Mouse (Mus musculus) small intestine, adult 2 months (tissue): ENCODE results near the gene Olfr1328. TPM values are rescaled to one million over a fixed set of nuclear protein-coding genes. Genes with fewer than 3 reads are reported as not detected.
"Not testable (repeated sequence)": the region's sequence is repeated elsewhere in the genome, so short reads cannot be mapped to it uniquely, and the experiment has no call there.

ENCODE experiments used
- H3K27ac ChIP-seq: fragments of 200-500 bp; 2 replicates; pipeline ENCODE4 v1.5.1; 2012; ENCODE audit warnings: low read depth, low read length, control low read depth, inconsistent platforms; ENCODE audit not compliant: insufficient read depth
- H3K27me3 ChIP-seq: fragments of 200-500 bp; 2 replicates; pipeline ENCODE4 v1.6.1; 2012; ENCODE audit warnings: mild to moderate bottlenecking, moderate library complexity, low read length, inconsistent platforms; ENCODE audit not compliant: control insufficient read depth, insufficient read depth
- H3K36me3 ChIP-seq: fragments of 200-500 bp; 2 replicates; pipeline ENCODE4 v1.6.1; 2012; ENCODE audit warnings: mild to moderate bottlenecking, low read length, control low read depth, inconsistent platforms; ENCODE audit not compliant: control insufficient read depth, insufficient read depth
- H3K4me1 ChIP-seq: fragments of 200-500 bp; 2 replicates; pipeline ENCODE4 v1.6.1; 2012; ENCODE audit warnings: low read length, inconsistent platforms, mixed read lengths; ENCODE audit not compliant: control insufficient read depth, insufficient read depth, insufficient read length
- H3K4me3 ChIP-seq: fragments of 200-500 bp; 2 replicates; pipeline ENCODE4 v1.5.1; 2012; ENCODE audit warnings: low read depth, mild to moderate bottlenecking, control low read depth, inconsistent platforms, low read length, moderate library complexity
- CTCF ChIP-seq: fragments of 200-500 bp; IDR thresholded peaks from 2 replicates; pipeline ENCODE4 v1.5.1; 2012; ENCODE audit warnings: low read depth, mild to moderate bottlenecking, control low read depth, inconsistent platforms, low read length, moderate library complexity, mixed read lengths; ENCODE audit not compliant: insufficient replicate concordance, insufficient read length; ENCODE audit errors: extremely low read depth
- POLR2A ChIP-seq: fragments of 200-500 bp; IDR thresholded peaks from 2 replicates; pipeline ENCODE4 v1.6.1; 2012; ENCODE audit warnings: low read depth, mild to moderate bottlenecking, control low read depth, inconsistent platforms, low read length, moderate library complexity
- WGBS: fragments of 180-500 bp; shearing (Covaris S2); methylation state at CpG from one replicate; pipeline ENCODE4 v1.1.7; 2018; 5-methylcytosine and 5-hydroxymethylcytosine counted together
- polyA plus RNA-seq: library from polyadenylated mRNA; depleted of rRNA; stranded (reverse); fragments of >200 nt; gene quantifications from 2 replicates; pipeline ENCODE4 v1.2.3, GENCODE M21; 2012; rRNA removed

Olfr1328 gene
- not detected in 2 replicates for polyA plus RNA-seq

DNA sequence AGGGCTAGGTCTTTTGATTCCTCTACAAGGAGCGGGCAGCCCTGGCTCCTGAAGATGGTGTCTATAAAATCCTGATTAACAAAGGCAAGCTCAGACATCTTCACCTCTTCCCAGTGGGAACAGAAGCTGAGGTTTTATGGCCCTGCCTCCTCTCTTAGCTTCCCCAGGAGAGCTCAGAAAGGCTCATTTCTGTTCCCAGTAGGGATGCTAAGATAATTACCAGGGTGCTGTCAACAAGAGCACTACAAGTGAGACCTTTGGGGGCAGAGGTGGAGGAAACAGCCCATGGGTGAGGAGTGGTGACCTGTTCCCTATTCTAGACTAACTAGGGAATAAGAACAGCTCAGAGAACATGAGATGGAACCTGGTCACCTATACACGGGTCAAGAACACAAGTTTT is at the start of gene Olfr1328:
Olfr1328 (minus strand) TSS at position 101 of the 400 bp plus-strand sequence.
- Histone ChIP-seq H3K4me1 (no peaks in the 10 kb centered on the region), H3K4me3 (no peak within 1 kb of the TSS), H3K27me3 (no peaks in the 10 kb centered on the region), H3K36me3 (no peaks in the 10 kb centered on the region), H3K27ac (no peak within 1 kb of the TSS)
- WGBS = 59% methylated on average over 2 of the region's 2 CpGs
- no peak for TF ChIP-seq CTCF
- no peak for TF ChIP-seq POLR2A

- Histone ChIP-seq H3K27me3 (no peaks in the 10 kb centered on the region), H3K4me3 (no peak overlapping the region), H3K27ac (no peak overlapping the region), H3K4me1 (no peaks in the 10 kb centered on the region), H3K36me3 (no peaks in the 10 kb centered on the region)
- 87% methylated on average over 4 of the region's 4 CpGs for WGBS
- TF ChIP-seq POLR2A = no peak
- TF ChIP-seq CTCF = no peak
These were observed 46.9 kb upstream of the Olfr1328 start for GRCm38 (mm10) chr4:118985291-118985690.

- no peak for TF ChIP-seq POLR2A
- no peak for TF ChIP-seq CTCF
- Histone ChIP-seq H3K4me3 (no peak overlapping the region), H3K27ac (no peak overlapping the region), H3K27me3 (no peaks in the 10 kb centered on the region), H3K4me1 (no peaks in the 10 kb centered on the region), H3K36me3 (no peaks in the 10 kb centered on the region)
- WGBS = 63% methylated on average over 2 of the region's 2 CpGs
These were observed 34.9 kb upstream of the Olfr1328 start for GRCm38 (mm10) chr4:118973281-118973680.

GRCm38 (mm10) chr4:118967711-118968110 is 29.3 kb upstream of the Olfr1328 start:
- TF ChIP-seq POLR2A = no peak
- TF ChIP-seq CTCF = no peak
- Histone ChIP-seq H3K27ac (no peak overlapping the region), H3K27me3 (no peaks in the 10 kb centered on the region), H3K36me3 (no peaks in the 10 kb centered on the region), H3K4me1 (no peaks in the 10 kb centered on the region), H3K4me3 (no peak overlapping the region)
- whole genome bisulfite sequencing = 91% methylated on average over 15 of the region's 15 CpGs

GRCm38 (mm10) chr4:118961141-118961628 is 22.8 kb upstream of the Olfr1328 start, which contains the start of gene Lao1:
TSS of gene Lao1 (plus strand) at chr4:118961578.
- WGBS = 73% methylated on average over 2 of the region's 2 CpGs

GRCm38 (mm10) chr4:118958812-118959211 is 20.4 kb upstream of the Olfr1328 start:
- 77% methylated on average over 7 of the region's 7 CpGs for WGBS

More at GRCm38 (mm10) chr4:118961141-118961628, 22.8 kb upstream of the Olfr1328 start, which contains the start of gene Lao1:
- TF ChIP-seq CTCF (no peak), POLR2A (no peak)
- H3K4me3 ChIP-seq = no peak within 1 kb of the TSS
- no peaks in the 10 kb centered on the region for H3K4me1 ChIP-seq
- no peak within 1 kb of the TSS for H3K27ac ChIP-seq
- H3K27me3 ChIP-seq = no peaks in the 10 kb centered on the region
- H3K36me3 ChIP-seq = no peaks in the 10 kb centered on the region

DNA sequence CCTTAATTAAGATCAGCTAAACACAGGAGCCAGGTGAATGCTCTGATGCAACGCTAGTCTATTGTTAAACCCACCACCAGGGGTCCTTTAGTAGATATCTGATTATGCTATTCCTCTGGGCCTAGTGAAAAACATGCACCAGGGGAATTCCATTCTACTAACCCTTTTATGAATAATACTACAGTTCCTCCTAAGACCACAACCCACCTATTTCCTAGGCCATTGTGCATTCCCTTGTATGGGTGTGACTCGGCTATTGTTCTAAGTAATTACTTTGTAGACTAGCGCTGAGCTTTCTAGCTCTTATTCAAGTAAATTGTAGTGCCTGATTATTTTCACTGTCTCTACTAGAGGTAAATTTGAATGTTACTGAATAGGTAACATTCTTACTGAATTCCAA is 7.1 kb downstream of the Olfr1328 start:
- not testable (repeated sequence) for H3K4me3 ChIP-seq, H3K36me3 ChIP-seq, H3K4me1 ChIP-seq, H3K27me3 ChIP-seq, H3K27ac ChIP-seq
- whole genome bisulfite sequencing = 80% methylated on average over 3 of the region's 3 CpGs

More at GRCm38 (mm10) chr4:118958812-118959211, 20.4 kb upstream of the Olfr1328 start:
- TF ChIP-seq CTCF (no peak), POLR2A (no peak)
- H3K4me3 ChIP-seq = no peak overlapping the region
- no peak overlapping the region for H3K27ac ChIP-seq
- no peaks in the 10 kb centered on the region for H3K27me3 ChIP-seq
- H3K4me1 ChIP-seq = no peaks in the 10 kb centered on the region
- H3K36me3 ChIP-seq = no peaks in the 10 kb centered on the region

- 40% methylated on average over 2 of the region's 2 CpGs for WGBS
- not testable (repeated sequence) for H3K27ac ChIP-seq, H3K4me1 ChIP-seq
These were observed 21.0 kb downstream of the Olfr1328 start, which contains the start of gene Olfr1329 for GRCm38 (mm10) chr4:118917365-118917764. TSS of gene Olfr1329 (minus strand) at chr4:118917465.

More at GRCm38 (mm10) chr4:118917365-118917764, 21.0 kb downstream of the Olfr1328 start, which contains the start of gene Olfr1329:
- H3K36me3 ChIP-seq, H3K4me3 ChIP-seq, H3K27me3 ChIP-seq: not testable (repeated sequence)
